Mouse (Mus musculus) T-helper 17 cell (primary cell): Measurements from ENCODE around the gene Xrn1.
"Not testable (repeated sequence)": the region's sequence is repeated elsewhere in the genome, so short reads cannot be mapped to it uniquely, and the experiment has no call there.

Experiments used
- in situ Hi-C, 2 experiments: fragments of 300-600 bp; cut with MboI, MseI; formaldehyde crosslinking; loops; 1 replicate in 1 of 2; 2 replicates in 1 of 2; pipeline ENCODE4 v1.15.1; 2025; ENCODE audit warnings: high pct_unique_total_duplicates in 2 of 2

Xrn1 gene

GRCm38 (mm10) chr9:96051501-96051900, 96.9 kb downstream of the Xrn1 start:
- in situ Hi-C loops, result no loop called here

GRCm38 (mm10) chr9:96054878-96055277, 100.3 kb downstream of the Xrn1 start:
- in situ Hi-C loops, result no loop called here

GRCm38 (mm10) chr9:96056417-96057223, 102.1 kb downstream of the Xrn1 start:
- in situ Hi-C loops, result no loop called here

- in situ Hi-C loops, result no loop called here
Observed at GRCm38 (mm10) chr9:96063083-96063802, 108.7 kb downstream of the Xrn1 start.

GRCm38 (mm10) chr9:96063803-96064475, 109.4 kb downstream of the Xrn1 start:
- in situ Hi-C loops, result no loop called here

- in situ Hi-C loops, result no loop called here
Observed at GRCm38 (mm10) chr9:96067507-96067906, 112.9 kb downstream of the Xrn1 start.

- in situ Hi-C loops, result no loop called here
Observed at GRCm38 (mm10) chr9:96078752-96079315, 124.3 kb downstream of the Xrn1 start.

GRCm38 (mm10) chr9:96085293-96085692, 130.7 kb downstream of the Xrn1 start:
- in situ Hi-C loops, result loop anchor here in 1 of 2 experiments (5.0 kb wide), 1 partner anchor 937 kb away; no protein-coding TSS in a partner anchor

- in situ Hi-C loops, result loop anchor here in 1 of 2 experiments (5.0 kb wide), 1 partner anchor 935 kb away; no protein-coding TSS in a partner anchor
Observed at GRCm38 (mm10) chr9:96087671-96088070, 133.1 kb downstream of the Xrn1 start.

GRCm38 (mm10) chr9:96088456-96088855, 133.9 kb downstream of the Xrn1 start:
- in situ Hi-C loops, result loop anchor here in 1 of 2 experiments (5.0 kb wide), 1 partner anchor 934 kb away; no protein-coding TSS in a partner anchor

GRCm38 (mm10) chr9:96092637-96093036, 138.1 kb downstream of the Xrn1 start:
- in situ Hi-C loops, result not testable (repeated sequence)

- in situ Hi-C loops, result no loop called here
Observed at GRCm38 (mm10) chr9:96093221-96093620, 138.7 kb downstream of the Xrn1 start.

GRCm38 (mm10) chr9:96094341-96094740, 139.8 kb downstream of the Xrn1 start:
- in situ Hi-C loops, result no loop called here

- in situ Hi-C loops, result no loop called here
Observed at GRCm38 (mm10) chr9:96095192-96095591, 140.6 kb downstream of the Xrn1 start.

- in situ Hi-C loops, result no loop called here
Observed at GRCm38 (mm10) chr9:96102846-96103245, 148.3 kb downstream of the Xrn1 start.
